Mouse (Mus musculus) left cerebral cortex, adult 2 months (tissue): ENCODE measurements around the gene Wbp4. TPM values are rescaled to one million over a fixed set of nuclear protein-coding genes. Genes with fewer than 3 reads are reported as not detected.
"Not testable (repeated sequence)": the region's sequence is repeated elsewhere in the genome, so short reads cannot be mapped to it uniquely, and the experiment has no call there.

Experiments
- DNase-seq, 2 experiments: peaks; one replicate each; pipeline ENCODE4 v3.0.0; 2021 to 2022; ENCODE audit warnings: low spot score in 2 of 2, mixed read lengths in 1 of 2; ENCODE audit errors: extremely low spot score in 1 of 2
- H3K27ac ChIP-seq: fragments of 200-600 bp; 2 replicates; pipeline ENCODE4 v1.8.1; 2022
- H3K4me3 ChIP-seq: fragments of 200-600 bp; 2 replicates; pipeline ENCODE4 v1.8.1; 2022
- CTCF ChIP-seq: fragments of 200-600 bp; IDR thresholded peaks from 2 replicates; pipeline ENCODE4 v1.8.1; 2022; ENCODE audit warnings: antibody characterized with exemption, mild to moderate bottlenecking, moderate library complexity
- intact Hi-C: fragments of 180-260 bp; cut with DNase I; formaldehyde crosslinking; loops from one replicate; pipeline ENCODE4 v1.15.1; 2025
- long read RNA-seq, 2 experiments: library from polyadenylated mRNA; stranded (forward); transcript quantifications; one replicate each; pipeline ENCODE4 v2.0.0; 2021; ENCODE audit warnings: borderline mapping rate in 2 of 2
- total RNA-seq, 2 experiments: library from RNA; stranded (reverse); gene quantifications; 2 replicates each; pipeline ENCODE4 v1.2.3; 2021

Gene Wbp4
- total RNA-seq = 10 to 100 TPM; 47.7 to 52.0 TPM
- long read RNA-seq, experiment 1, transcript Wbp4-201 (10 exons, 3,704 nt) = major isoform, 102 of 116 reads
- long read RNA-seq, experiment 1, partial matches to known transcripts = 7 of 116 reads
- long read RNA-seq, experiment 1, other reads (novel, unspliced or antisense) = 7 of 116 reads
- long read RNA-seq, experiment 2, transcript Wbp4-201 (10 exons, 3,704 nt) = major isoform, 74 of 86 reads
- long read RNA-seq, experiment 2, partial matches to known transcripts = 5 of 86 reads
- long read RNA-seq, experiment 2, other reads (novel, unspliced or antisense) = 7 of 86 reads

DNA sequence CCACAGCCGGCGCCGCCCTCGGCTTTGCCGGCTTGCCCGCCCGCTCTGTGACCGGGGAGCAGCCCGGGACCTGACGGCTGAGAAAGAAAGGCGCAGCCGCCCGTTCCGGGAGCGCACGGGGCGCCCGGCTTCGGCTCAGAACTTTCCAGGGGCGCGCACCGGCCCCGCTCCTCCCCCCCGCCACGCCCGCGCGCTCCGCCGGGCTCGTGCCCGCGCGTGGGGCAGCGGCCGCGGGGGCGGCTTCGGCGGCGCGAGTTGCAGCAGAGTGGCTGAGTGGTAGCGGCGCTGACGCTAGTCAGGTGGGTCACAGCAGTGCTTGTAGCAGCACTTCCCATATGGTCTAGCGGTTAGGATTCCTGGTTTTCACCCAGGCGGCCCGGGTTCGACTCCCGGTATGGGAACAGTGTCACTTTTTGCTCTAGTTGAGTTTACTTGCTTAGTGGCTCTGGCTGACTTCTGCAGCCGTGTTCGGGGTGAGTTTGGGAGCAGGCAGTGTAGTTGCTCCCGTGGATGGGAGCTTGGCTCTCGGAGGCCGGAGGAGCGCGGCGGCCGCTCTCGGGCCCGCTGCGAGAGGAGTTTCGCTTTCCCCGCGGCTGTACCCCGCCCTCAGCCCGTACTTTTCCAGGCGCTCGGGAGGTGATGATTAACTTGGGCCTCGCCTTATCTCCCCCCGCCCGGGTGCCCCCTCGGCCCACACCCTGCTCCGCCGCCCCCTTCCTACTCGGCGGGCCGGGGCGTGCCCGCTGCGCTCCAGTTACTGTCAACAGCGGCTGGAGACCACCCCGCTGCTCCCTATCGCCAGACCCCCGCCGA, at the start of gene Wbp4:
Gene Wbp4, minus strand, starts transcription at position 182 of the 813 bp plus-strand sequence.
- Histone ChIP-seq H3K4me3 (peak within 1 kb of the TSS; percentile 93), H3K27ac (peak within 1 kb of the TSS; percentile 100)
- intact Hi-C loops = loop anchor here (1.0 to 10.0 kb wide), 3 partner anchors 81 to 733 kb away; partner anchors contain the start of gene Sugt1
- TF ChIP-seq CTCF = no peak
- peak; percentile 96 to 99 for DNase-seq

DNA sequence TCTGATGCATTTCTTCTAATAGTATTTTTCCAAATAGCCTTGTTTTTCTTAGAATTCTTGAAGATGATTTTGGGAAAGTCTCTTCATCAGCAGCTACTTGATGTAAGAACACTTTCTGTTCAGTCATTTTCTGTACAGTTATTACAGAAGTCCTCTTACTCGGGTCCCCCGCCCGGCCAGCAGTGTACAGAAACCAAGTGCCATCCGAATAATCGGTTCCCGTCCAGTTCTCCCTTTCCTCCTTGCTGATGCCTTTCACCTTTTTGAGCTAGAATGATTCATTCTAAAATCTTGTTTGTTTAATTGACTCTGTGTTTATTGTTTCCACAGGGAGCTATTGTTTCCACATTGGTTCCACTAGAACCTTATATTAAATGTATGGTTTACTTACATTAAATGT, 49.4 kb upstream of the Wbp4 start:
- H3K4me3 ChIP-seq = no peak overlapping the region
- no peak for TF ChIP-seq CTCF
- no peak overlapping the region for H3K27ac ChIP-seq
- DNase-seq = no peak
- intact Hi-C loops = no loop called here

GRCm38 (mm10) chr14:79529581-79530554, 48.5 kb upstream of the Wbp4 start:
- intact Hi-C loops = no loop called here
- no peak for TF ChIP-seq CTCF
- H3K27ac ChIP-seq = no peak overlapping the region
- no peak overlapping the region for H3K4me3 ChIP-seq
- no peak for DNase-seq

DNA sequence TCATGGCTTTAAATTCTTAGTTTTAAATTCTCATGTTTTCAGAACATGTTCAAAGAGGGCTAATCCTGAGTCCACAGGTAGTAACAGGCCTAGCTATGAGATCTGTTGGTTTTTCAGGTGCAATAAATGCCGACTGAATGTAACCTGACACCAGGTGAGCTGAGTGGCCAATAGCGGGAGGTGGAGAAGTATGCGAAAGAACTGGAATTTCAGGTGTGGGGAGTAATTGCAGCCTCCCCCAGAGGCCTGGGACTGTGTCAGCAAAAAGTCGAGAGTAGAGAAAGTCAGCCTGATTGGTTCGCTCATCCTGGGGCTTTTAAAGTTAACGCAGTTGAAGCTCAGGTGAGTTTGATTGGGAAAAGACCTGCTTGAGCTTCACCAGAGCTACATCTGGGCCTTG, 46.4 kb upstream of the Wbp4 start:
- no peak overlapping the region for H3K4me3 ChIP-seq
- intact Hi-C loops = no loop called here
- no peak for TF ChIP-seq CTCF
- no peak overlapping the region for H3K27ac ChIP-seq
- no peak for DNase-seq

GRCm38 (mm10) chr14:79526106-79526505, 44.8 kb upstream of the Wbp4 start:
- intact Hi-C loops, H3K27ac ChIP-seq, H3K4me3 ChIP-seq, DNase-seq: not testable (repeated sequence)

DNA sequence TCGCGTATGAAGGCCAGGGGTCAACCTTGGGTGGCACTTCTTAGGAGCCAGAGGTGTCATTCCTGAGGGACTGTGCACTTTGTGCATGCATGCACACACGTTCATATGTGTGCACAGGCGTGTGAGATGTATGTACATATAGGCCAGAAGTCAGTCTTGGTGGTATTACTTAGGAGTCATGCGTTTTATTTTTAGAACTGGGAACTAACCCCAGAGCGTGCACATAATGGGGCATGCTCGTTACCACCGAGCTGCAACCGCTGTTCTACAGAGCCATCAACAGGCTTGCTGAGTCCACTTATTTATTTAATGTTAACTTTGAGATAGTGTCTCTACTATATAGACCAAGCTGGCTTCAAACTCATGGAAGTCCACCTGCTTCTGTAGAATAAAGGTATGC, 41.1 kb upstream of the Wbp4 start:
- H3K4me3 ChIP-seq = no peak overlapping the region
- DNase-seq = no peak
- TF ChIP-seq CTCF = no peak
- no peak overlapping the region for H3K27ac ChIP-seq
- intact Hi-C loops = no loop called here

GRCm38 (mm10) chr14:79521471-79522117, 40.3 kb upstream of the Wbp4 start:
- TF ChIP-seq CTCF = no peak
- intact Hi-C loops = no loop called here
- H3K27ac ChIP-seq = no peak overlapping the region
- H3K4me3 ChIP-seq = no peak overlapping the region
- DNase-seq = no peak

DNA sequence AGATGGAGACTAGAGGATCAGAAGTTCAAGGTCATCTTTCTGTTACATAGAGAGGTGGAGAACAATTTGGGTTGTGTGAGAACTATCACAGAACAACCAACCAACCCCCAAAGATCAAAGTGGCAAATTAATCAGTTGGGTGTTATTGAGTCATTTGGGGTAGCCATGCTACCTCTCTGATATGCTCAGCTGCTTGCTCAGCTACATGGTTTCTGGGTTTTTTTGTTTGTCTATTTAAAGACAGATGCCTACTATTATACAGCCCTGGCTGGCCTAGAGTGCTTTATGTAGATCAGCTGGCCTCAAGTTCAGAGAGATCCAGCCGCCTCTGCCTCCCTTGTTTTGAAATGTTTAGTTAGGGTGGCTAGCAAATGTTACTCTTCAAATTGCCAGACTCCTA, 39.7 kb upstream of the Wbp4 start:
- TF ChIP-seq CTCF = no peak
- DNase-seq = no peak
- H3K27ac ChIP-seq = no peak overlapping the region
- H3K4me3 ChIP-seq = no peak overlapping the region
- intact Hi-C loops = no loop called here

- intact Hi-C loops = no loop called here
- Histone ChIP-seq H3K4me3 (no peak overlapping the region), H3K27ac (no peak overlapping the region)
- no peak for TF ChIP-seq CTCF
- DNase-seq = no peak
Measured at GRCm38 (mm10) chr14:79520612-79521011, 39.3 kb upstream of the Wbp4 start.

- TF ChIP-seq CTCF = no peak
Measured at GRCm38 (mm10) chr14:79519663-79519975, 38.3 kb upstream of the Wbp4 start.

More at GRCm38 (mm10) chr14:79519663-79519975, 38.3 kb upstream of the Wbp4 start:
- no peak for DNase-seq
- intact Hi-C loops = no loop called here
- Histone ChIP-seq H3K27ac (no peak overlapping the region), H3K4me3 (no peak overlapping the region)
